Mouse (Mus musculus) adrenal gland, adult 8-10 months (tissue): ENCODE measurements around the gene Mettl22. TPM values are rescaled to one million over a fixed set of nuclear protein-coding genes. Genes with fewer than 3 reads are reported as not detected.

Experiments
- DNase-seq: peaks from one replicate; pipeline ENCODE4 v3.0.0; 2022
- total RNA-seq, 4 experiments: library from RNA; stranded (reverse); gene quantifications; 2 replicates each; pipeline ENCODE4 v1.2.4; 2022

Mettl22 gene
- total RNA-seq, 4 experiments from 2014 or later, result 16.4 to 22.2 (median 19.1) TPM

DNA sequence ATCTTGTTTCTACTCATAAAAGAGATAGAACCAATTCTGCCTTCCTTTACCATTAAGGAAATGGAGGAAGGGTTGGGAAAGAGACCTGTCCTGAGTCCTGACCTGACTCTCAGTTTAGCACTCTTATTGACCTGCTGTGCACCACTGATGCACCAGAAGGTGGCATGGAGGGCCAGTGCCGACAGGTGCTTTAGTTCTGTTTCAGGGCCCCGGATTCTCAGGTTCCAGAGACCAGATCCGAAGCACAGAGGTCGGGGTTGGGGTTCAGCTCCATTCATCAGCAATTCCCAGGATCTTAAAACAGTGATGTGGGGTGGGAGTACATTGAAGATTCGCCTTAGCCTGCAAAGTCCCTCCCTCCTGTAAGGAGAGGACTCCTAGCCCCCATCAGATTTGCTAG is 42.2 kb downstream of the Mettl22 start:
- DNase-seq, result no peak

DNA sequence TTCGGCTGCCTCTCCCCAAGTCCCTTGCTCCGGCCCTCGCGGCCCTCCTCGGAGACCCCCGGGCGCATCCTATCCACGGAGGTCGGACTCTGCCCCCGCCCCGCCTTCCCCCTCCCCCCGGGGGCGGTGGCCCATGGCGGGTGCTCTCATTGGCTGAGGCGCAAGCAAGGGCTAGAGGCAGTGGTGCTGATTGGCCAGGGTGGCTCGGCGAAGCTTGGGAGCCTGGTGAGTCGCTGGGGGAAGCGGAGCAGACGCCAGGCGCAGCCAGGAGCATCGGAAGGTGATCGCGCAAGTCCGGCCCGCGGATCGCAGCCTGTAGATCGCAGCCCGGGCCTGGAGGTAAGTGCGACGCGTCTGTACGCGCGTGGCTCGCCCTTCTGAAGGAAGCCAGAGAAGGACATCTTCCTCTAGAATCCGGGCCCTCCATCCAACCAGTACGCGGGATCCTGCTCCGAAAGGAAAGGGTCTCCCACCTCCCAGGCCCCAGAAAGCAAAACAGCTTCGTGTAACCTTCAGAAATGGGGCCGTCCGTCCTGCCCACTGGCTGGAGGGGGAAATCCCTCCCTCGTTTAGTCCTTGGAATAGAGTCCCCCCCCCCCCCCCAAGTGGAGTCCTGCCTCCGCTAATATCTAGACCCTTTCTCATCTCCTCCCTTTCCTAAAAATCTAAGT is 42.8 kb downstream of the Mettl22 start, which contains the start of gene Abat:
TSS of gene Abat (plus strand) at position 194 of the 671 bp plus-strand sequence.
- peak; percentile 94 for DNase-seq

DNA sequence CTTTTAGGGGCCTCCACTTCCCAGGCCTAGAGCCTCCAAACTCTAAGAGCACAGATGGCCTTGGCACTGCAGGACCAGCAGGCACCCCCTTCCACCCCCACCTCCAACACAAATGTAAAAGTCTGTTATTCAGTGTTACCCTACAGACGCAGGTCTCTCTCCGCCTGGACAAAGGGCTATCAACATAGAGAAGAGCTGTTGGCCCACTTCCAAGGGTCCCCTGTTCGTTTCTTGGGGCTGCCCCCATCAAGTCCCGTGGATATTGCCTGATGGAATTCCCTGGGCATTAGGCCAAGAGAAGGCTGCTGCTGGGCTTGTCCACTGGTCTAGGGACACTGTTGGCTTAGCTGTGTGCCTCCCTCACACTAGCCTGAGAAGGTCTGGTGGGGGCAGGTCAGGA is 43.6 kb downstream of the Mettl22 start:
- no peak for DNase-seq

DNA sequence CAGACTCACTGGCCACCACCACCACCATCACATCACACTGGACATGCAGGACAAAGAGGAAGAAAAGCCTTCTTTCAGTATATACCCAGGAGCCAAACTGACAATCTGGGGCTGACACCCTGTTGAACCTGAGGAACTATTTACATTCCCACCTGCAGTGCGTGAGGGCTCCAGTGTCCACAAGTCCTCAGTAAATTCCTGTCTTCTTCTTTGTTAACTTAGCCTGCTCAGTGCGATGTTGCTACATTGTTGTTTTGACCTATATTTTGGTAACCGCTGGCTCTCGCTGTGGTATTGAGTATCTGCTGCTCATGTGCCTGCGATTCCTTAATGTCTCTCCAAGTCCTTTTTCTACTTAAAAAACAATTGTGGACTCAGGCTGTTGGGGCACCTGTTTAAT is 49.9 kb downstream of the Mettl22 start:
- no peak for DNase-seq

DNA sequence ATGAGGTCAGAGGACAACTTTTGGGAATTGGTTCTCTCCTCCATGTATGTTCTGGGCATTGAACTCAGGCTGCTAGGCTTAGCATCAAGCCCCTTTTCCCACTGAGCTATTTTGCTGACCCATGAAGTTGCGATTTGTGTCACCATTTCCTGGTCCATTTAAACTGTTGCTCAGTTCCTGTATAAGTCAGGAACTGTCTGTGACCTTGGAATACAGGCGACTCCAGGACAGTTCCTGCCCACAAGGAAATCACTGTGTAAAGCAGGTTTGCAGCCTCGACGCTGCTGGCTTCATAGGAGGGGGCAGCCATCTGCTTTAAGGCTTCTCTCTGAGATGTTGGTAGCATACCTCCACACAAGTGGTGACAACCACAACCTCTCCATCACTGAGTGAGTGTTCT is 50.7 kb downstream of the Mettl22 start:
- no peak for DNase-seq

DNA sequence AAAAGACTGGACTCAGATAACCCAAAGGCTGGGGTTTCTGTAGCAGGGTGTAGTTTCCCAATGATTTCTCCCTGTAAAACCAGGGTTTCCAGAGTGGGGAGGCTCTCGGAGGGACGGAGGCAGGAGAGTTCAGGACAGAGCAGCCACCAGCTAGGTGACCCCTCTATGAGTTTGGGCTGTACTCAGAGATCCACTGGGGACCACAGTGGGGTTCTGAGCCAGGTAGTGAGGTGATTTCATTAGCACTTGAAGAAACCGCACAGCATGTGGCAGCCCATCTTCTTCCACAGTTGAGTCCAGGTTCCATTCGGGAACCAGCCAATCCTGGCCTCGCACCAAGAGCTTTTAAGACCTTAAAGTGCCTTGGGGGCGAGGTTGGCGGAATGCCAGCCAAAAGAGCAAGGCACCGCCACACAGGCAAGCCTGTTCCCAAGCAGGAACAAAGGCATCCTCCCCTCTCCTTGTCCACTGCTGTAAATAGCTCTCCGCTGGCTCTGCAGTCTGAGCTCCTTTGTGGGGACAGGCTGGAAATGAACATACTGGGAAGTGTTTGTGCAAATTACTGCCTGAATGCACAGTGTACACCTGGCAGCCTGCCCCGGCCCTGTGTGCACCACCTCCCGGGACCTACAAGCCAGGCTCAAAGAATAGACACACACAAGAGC is 53.0 kb downstream of the Mettl22 start:
- no peak for DNase-seq

DNA sequence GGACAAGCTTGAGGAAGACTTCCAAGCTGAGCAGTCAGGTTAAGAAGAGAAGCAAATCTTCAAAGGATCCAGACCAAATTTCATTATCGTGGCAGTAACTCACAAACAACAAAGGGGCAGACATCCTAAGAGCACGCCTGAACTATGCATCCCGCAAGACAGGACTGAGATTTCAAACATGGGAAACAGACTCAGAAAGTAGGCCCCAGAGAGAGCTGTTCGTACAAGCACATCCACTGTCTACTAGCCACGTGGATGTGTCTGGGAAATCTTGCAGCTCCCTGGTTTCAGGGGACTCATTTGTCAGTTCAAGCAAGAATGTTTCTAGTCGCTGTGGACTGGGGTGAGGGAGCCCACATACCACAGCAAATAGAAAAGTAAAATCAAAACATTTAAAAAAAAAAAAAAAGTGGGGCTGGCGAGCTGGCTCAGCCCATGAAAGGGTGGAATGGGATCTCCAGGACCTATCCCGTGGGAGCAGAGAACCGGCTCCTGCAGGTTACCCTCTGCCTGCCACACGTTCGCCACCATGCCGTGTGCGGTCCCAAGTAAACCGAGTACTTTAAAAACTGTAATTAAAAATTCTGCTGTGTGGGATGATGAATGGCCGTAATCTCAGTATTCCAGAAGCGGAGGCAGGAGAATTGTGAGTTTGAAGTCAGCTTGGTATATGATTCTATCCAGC is 53.7 kb downstream of the Mettl22 start:
- DNase-seq, result no peak

DNA sequence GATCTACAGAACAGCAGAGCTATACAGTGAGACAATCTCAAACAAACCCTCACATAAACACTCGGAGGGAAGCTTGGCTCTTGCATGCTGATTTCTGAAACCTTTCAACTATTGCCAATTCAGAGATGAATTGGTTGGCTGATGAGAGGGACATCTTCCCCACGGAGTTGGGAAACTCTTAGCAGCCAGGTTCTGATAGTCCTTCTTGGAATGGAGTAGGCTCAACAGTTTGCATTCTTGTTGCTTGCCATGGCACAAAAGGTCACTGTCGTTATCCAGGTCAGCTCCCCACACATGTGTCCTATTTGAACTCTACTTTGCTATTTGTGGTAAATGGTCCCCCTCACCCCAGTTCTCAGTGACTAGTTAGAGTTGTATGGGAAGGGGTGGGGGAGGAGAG is 54.7 kb downstream of the Mettl22 start:
- no peak for DNase-seq

DNA sequence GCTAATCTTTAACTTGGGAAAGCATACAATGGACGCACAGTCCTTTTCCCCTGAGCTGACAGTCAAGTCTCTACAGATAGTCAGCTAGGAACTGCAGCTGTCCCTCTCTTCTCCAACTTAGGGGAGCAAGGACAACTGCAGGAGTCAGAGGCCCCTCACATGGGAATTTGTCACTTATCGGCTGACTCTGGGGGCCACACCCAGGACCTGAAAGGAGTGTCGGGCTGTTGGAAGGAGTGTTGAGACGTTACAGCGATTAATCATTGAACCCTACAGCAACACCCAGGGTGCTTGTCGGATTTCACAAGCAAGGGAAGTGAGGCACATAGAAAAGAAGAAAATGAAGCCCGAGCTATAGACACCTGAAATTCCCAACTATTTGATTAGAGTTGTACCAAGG is 55.3 kb downstream of the Mettl22 start:
- no peak for DNase-seq

DNA sequence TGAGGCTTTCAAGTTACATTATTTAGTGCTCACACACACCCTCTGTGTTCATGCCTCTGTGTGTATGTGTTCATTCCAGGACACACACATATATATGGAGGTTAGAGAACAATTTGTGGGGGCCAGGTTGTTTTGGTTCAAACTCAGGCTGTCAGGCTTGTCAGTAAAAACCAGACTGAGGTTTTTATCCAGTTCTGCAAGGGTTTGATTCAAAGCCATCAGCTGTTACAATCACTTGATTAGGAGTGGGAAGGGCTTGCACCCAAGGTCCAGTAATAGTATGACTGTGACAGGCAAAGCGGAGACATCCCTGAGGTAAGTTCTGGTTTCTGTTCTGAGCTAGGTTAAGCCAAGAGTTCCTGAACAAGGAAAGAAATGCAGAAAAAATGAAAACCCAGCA is 58.8 kb downstream of the Mettl22 start:
- no peak for DNase-seq

DNA sequence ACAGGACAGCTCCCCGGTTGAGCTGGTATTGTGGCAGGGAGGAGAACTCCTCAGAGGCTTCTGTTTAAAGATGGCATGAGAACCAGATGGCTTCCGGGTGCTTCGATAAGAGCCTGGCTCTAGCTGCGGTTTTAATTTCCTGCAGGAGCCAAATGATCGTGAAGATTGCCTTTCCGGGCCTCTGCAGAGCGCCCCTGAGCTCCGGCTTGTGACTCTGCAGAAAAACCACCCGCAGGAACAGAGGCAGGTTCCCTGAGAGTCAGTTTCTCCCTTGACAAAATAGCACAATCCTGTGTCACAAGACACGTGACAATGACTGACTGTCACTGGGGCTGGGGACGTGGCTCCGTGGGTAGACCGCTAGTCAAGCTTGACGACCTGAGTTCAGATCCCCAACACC is 59.4 kb downstream of the Mettl22 start:
- no peak for DNase-seq

DNA sequence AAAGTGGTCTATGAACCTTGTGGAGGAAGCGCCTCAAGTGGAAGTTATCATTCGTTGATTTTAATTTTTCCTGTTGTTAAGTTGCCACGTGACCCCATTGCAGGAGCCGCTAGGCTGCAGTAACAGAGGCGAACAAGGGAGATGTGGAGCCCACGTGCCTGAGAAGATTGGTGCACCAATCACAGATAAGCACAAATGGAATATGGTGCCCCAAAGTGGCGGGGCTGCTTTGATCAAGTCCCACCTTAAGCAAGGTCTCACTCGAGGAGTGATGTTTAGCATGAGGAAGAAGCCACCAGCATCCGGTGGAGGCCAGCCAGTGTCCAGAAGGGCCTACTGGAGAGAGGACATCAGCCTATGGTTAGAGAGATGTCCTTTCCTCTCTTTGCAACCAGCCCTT is 61.9 kb downstream of the Mettl22 start:
- DNase-seq, result no peak

DNA sequence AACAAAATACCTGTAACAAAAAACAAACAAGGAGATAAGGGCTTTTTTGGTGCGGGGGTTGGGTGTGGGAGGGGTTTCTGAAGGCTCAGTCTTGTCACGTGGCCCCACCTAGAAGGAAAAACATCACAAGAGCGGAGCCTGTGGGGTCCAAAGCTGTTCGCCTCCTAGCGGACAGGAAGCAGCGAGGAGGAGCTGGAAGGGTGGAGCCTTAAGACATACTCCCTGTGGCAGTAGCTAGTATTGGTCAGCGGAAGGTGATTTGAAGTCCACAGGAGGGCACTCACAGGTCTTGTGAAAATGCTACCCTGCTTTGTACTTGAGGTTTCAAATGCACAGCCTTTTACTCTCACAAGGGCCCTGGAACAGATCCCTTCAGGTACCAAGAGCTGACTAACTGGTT is 62.3 kb downstream of the Mettl22 start:
- no peak for DNase-seq

DNA sequence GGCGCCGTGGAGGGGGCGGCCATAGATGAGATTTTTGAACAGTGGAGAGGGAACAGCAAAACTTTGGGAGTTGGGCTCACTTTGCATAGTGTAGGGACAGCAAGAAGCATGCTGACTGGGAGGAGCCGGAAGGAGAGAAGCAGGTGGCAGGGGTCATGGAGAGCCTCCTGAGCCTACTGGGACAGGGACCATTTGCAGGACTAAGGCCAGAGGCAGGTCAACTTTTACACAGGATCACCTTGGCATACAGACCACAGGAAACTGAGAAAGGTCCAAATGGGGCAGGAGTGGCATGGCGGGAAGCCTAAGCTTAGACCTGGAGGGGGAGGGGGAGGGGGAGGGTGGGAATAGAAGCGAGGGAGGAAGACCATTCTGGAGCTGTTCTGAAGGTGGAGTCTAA is 62.9 kb downstream of the Mettl22 start:
- no peak for DNase-seq

DNA sequence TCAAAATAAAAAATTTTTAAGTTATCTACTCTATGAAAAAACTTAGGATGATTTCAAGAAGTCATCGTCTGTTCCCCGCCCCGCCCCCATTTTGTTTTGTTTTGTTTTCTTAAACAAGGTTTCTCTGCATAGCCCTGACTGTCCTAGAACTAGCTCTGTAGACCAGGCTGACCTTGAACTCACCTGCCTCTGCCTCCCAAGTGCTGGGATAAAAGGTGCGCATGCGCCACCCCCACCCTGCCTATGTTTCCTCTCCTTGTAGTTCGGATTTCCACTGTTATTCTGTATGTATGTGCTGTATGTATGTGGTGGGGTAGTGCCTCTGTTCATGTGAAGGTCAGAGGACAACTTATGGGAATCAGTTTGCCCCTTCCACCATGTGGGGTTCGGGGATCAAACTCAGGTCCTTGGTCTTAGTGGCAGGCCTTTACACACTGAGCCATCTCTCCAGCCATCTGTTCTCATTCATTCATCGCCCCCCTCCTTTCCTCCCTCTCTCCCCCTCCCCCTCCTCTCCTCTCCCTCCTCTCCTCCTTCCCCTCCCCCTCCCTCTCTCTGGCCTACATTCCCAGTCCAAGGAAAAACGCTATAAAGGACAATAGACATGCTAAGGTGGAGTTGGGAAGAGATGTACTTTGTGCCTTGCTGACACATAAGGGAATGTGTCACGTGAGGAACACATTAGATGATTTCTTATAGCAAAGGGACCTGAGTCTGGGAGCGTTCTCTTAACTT is 64.0 kb downstream of the Mettl22 start:
- DNase-seq, result no peak

DNA sequence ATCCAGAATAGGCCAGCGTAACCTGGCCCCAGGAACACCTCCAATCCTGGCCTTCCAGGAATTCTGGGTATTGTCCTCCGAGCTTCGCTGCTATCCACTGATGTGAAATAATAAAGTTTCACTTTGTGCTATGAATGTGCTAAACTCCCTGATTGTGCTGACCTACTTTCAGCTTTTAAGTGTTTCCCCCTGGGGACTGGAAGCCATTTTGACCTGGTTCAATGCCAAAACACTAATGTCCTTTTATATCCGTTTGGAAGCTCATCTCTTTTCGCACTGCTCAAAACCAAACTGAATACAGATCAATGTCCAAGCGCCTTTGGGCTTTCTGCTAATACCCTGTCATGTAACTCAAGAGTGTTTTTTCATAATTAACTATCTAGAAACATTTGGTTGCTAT is 64.8 kb downstream of the Mettl22 start:
- DNase-seq, result no peak

DNA sequence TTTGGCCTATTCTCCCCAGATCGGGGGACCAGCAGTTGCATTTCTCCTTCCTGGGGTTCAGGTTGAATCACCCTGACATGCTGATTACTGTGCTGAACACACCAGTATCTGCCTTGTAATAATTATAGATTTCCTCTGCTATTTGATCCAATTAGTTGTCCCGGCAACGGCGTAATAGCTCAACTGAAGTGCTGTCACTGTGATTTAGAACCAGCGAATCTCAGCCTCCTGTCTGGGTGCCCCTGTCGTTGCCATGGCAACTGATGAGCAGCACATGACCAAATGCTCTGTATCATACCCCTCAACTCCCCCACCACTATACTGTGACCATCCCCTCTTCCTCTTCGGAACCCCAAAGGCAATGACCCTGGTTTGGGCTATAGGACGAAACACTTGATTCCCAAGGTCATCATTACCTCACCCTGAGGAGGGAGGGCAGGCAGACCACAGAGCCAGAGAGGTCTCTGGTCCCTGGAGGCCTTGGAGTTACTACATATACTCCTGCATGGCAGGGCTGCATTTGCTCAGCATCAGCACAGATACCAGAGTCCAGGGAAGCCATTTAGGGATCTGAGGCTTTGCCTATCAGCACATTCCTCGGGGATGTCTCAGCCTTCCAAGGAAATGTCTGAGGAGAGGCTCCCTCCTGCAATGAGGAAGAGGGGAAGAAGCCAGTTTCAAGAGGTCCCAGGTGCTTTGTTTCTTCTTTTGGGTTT is 68.7 kb downstream of the Mettl22 start:
- no peak for DNase-seq

Other genes starting within 250 kb of the Mettl22 start
- not detected for gene Tmem114, start 45.7 kb upstream of the Mettl22 start, total RNA-seq
- 100 to 1,000 TPM in 3 of 4 experiments, 10 to 100 TPM in 1; 88.1 to 157 (median 111) TPM for gene Abat, start 42.6 kb downstream of the Mettl22 start, total RNA-seq
- 10 to 100 TPM; 56.5 to 79.9 (median 70.5) TPM for gene Pmm2, start 166.9 kb downstream of the Mettl22 start, total RNA-seq
- gene Tmem186, start 166.9 kb downstream of the Mettl22 start, total RNA-seq, result 10 to 100 TPM; 22.7 to 24.9 (median 23.8) TPM
- gene Carhsp1, start 201.4 kb downstream of the Mettl22 start, total RNA-seq, result 100 to 1,000 TPM in 2 of 4 experiments, 10 to 100 TPM in 2; 47.3 to 133 (median 83.9) TPM
- gene Gm5767, start 210.0 kb downstream of the Mettl22 start, total RNA-seq, result not detected